Mouse (Mus musculus): ENCODE results near the gene Uvssa. TPM values are rescaled to one million over a fixed set of nuclear protein-coding genes. Genes with fewer than 3 reads are reported as not detected.

Uvssa gene
- polyA plus RNA-seq, 1 experiment from 2014 or later: 4.0 TPM

DNA sequence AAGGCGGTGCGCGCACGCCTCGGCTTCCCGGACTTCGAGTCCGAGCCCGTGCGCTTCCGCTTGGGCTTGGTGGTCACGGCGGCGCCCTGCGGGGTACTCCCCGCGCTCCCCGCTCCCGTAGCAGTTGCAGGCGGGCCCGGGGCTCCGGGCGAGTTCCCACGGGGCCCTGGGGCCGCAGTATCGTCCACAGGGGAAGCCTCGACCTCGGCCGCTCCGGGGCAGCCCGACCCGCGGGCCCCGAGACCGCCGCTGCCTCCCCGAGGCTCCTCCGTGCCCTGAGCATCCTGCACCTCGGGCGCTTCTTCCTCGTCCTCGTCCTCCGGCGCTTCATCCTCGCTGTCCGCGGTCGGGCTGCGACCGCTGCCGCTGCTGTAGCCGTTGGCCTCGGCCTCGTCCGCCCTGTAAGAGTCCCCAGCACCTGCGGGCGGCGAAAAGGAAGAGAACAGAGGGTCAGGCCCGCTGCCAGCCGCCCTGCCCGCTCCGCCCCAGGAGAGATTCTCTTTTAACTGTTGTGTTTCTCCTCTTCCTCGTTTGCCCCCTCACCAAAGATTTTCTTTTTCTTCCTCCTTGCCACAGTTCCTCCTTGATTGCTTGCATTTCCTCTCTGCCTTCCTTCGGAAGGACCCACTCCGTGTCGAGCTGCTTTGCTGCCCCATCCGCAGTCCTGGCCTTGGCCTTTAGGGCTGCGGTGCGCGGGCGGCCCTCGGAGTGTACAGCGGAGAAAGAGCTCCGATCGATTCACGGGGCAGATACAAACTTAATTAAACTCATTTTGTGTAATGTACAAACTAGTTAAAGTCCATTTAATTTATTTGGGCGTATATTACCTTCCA lies 53.0 kb downstream of the Uvssa start:
- no peak overlapping the region for H3K9ac ChIP-seq (ENCODE audit: low read depth, low read length)
- no peaks in the 10 kb centered on the region for H3K9me3 ChIP-seq (replicated peaks; ENCODE audit: control insufficient read depth, low read length)
- under 1% methylated on average over 76 of the region's 77 CpGs for WGBS (ENCODE audit: insufficient replicate concordance)
- no peaks in the 10 kb centered on the region for H3K36me3 ChIP-seq (ENCODE audit: control insufficient read depth, insufficient read depth, low read length)
- H3K27ac ChIP-seq (ENCODE audit: low read depth, low read length): no peak overlapping the region
- H3K27me3 ChIP-seq (ENCODE audit: control insufficient read depth, insufficient read depth, low read length): peaks cover 82% of the 10 kb centered on the region
- H3K4me3 ChIP-seq (ENCODE audit: low read depth, low read length): peak overlapping the region; percentile 39
- peaks cover 30% of the 10 kb centered on the region for H3K4me1 ChIP-seq (ENCODE audit: control insufficient read depth, insufficient read depth, low read length)
- peak overlapping the region; percentile 64 for H3K4me2 ChIP-seq
- ATAC-seq (replicated peaks; ENCODE audit: insufficient number of reproducible peaks, low FRiP score, low TSS enrichment): no peak

- 1% methylated on average over 39 of the region's 39 CpGs for WGBS (ENCODE audit: insufficient replicate concordance)
- ATAC-seq (replicated peaks; ENCODE audit: insufficient number of reproducible peaks, low FRiP score, low TSS enrichment): no peak
- peaks cover 30% of the 10 kb centered on the region for H3K4me1 ChIP-seq (ENCODE audit: control insufficient read depth, insufficient read depth, low read length)
- no peak overlapping the region for H3K27ac ChIP-seq (ENCODE audit: low read depth, low read length)
- no peak overlapping the region for H3K4me3 ChIP-seq (ENCODE audit: low read depth, low read length)
- no peaks in the 10 kb centered on the region for H3K36me3 ChIP-seq (ENCODE audit: control insufficient read depth, insufficient read depth, low read length)
- no peaks in the 10 kb centered on the region for H3K9me3 ChIP-seq (replicated peaks; ENCODE audit: control insufficient read depth, low read length)
- no peak overlapping the region for H3K4me2 ChIP-seq
- H3K27me3 ChIP-seq (ENCODE audit: control insufficient read depth, insufficient read depth, low read length): peaks cover 91% of the 10 kb centered on the region
- H3K9ac ChIP-seq (ENCODE audit: low read depth, low read length): no peak overlapping the region
These were observed 53.9 kb downstream of the Uvssa start for GRCm38 (mm10) chr5:33432057-33432935.

DNA sequence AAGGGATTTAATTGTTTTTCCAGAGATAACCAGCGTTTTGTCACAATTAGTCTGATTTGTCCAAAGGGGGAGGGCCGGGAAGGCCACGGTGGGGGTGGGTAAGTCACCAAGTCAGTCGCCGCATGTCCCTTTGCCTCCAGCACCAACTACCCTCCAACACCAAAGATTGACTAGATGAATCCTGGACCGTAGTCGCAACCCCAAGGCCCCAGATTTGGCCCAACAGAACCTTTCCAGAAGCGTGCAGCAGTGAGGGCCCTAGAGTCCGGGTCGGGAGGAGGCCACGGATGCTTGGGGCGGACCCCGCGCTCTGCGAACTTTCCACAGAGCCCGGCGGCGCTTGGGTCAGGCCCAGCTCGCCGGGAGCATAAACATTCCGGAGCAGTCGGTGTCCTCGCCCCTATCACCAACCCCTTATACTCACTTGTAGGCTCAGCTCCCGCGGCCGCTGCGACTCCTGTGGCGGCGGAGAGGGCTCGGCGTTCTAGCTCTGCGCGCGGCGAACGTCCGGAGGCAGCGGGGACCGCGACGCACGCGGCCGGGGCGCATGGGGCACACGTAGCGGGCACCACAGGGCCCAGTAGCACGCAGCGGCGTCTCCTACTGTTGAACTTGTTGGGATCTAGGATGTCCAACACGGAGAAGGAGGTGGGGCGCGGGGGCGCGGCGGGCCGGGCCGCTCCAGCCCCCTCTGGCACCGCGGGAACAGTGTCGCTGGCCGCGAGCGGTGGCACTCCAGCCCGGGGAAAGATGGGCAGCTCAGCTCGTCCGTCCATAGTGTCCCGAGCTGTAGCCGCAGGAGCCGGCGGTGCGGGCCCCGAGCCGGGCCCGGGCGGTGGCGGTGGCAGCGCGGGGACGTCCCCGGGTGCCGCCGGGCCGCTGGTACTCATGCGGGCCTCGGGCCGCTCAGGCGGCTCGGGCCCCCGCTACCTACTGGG lies 55.1 kb downstream of the Uvssa start, which contains the start of gene Nkx1-1:
Gene Nkx1-1, minus strand, starts transcription at position 776 of the 938 bp plus-strand sequence.
- H3K27me3 ChIP-seq (ENCODE audit: control insufficient read depth, insufficient read depth, low read length): peaks cover 98% of the 10 kb centered on the region
- H3K9me3 ChIP-seq (replicated peaks; ENCODE audit: control insufficient read depth, low read length): no peaks in the 10 kb centered on the region
- WGBS (ENCODE audit: insufficient replicate concordance): under 1% methylated on average over 54 of the region's 90 CpGs
- H3K27ac ChIP-seq (ENCODE audit: low read depth, low read length): no peak within 1 kb of the TSS
- ATAC-seq (replicated peaks; ENCODE audit: insufficient number of reproducible peaks, low FRiP score, low TSS enrichment): no peak
- H3K4me2 ChIP-seq: peak within 1 kb of the TSS; percentile 55
- H3K36me3 ChIP-seq (ENCODE audit: control insufficient read depth, insufficient read depth, low read length): no peaks in the 10 kb centered on the region
- peaks cover 30% of the 10 kb centered on the region for H3K4me1 ChIP-seq (ENCODE audit: control insufficient read depth, insufficient read depth, low read length)
- no peak within 1 kb of the TSS for H3K9ac ChIP-seq (ENCODE audit: low read depth, low read length)
- H3K4me3 ChIP-seq (ENCODE audit: low read depth, low read length): peak within 1 kb of the TSS; percentile 32

- no peak for ATAC-seq (replicated peaks; ENCODE audit: insufficient number of reproducible peaks, low FRiP score, low TSS enrichment)
- Histone ChIP-seq H3K9ac (ENCODE audit: low read depth, low read length) (no peak overlapping the region), H3K27ac (ENCODE audit: low read depth, low read length) (no peak overlapping the region), H3K9me3 (replicated peaks; ENCODE audit: control insufficient read depth, low read length) (no peaks in the 10 kb centered on the region), H3K27me3 (ENCODE audit: control insufficient read depth, insufficient read depth, low read length) (peaks cover 98% of the 10 kb centered on the region), H3K4me3 (ENCODE audit: low read depth, low read length) (peak overlapping the region; percentile 32), H3K4me1 (ENCODE audit: control insufficient read depth, insufficient read depth, low read length) (peaks cover 30% of the 10 kb centered on the region), H3K4me2 (peak overlapping the region; percentile 55), H3K36me3 (ENCODE audit: control insufficient read depth, insufficient read depth, low read length) (no peaks in the 10 kb centered on the region)
- under 1% methylated on average over 56 of the region's 60 CpGs for WGBS (ENCODE audit: insufficient replicate concordance)
These were observed 55.9 kb downstream of the Uvssa start for GRCm38 (mm10) chr5:33434141-33434780.

DNA sequence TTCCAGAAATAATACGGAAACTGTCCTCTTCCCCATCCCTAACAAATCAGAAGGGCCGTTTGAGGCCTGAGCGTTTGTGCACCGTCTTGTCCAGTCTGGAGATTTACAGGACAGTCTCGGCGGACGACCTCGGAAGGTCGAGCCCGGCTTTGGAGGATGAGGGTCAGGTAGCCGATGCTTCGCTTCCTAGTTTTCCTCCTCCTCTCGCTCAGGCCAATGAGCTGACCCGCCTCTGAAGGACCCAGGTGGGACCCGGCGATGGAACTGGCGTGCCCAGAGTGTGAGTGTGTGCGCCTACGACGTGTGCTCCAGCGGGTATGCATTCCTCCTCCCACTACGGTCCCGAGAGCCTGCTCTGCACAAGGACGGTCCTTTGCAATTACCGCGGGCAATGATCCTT lies 56.8 kb downstream of the Uvssa start:
- WGBS (ENCODE audit: insufficient replicate concordance): 5% methylated on average over 26 of the region's 26 CpGs

DNA sequence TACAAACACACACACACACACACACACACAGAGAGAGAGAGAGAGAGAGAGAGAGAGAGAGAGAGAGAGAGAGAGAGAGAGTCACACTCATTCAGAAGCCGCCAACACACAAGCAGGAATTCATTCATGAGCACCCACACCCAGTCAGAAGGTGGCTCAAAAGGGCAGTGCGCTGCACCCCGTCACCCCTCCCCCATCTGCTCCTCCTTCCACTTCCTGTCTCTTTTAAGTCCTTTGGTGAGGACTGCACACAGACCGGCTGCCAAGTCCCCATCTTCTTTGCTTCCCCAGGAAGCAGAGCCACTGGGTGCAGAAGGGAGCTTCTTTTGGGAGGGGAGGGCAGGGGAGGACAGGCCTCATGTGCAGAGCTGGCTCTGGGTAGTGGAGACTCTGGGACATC lies 57.6 kb downstream of the Uvssa start:
- Histone ChIP-seq H3K4me1 (ENCODE audit: control insufficient read depth, insufficient read depth, low read length) (peaks cover 22% of the 10 kb centered on the region), H3K4me2 (no peak overlapping the region), H3K9me3 (replicated peaks; ENCODE audit: control insufficient read depth, low read length) (no peaks in the 10 kb centered on the region), H3K27me3 (ENCODE audit: control insufficient read depth, insufficient read depth, low read length) (peaks cover 91% of the 10 kb centered on the region), H3K27ac (ENCODE audit: low read depth, low read length) (no peak overlapping the region), H3K4me3 (ENCODE audit: low read depth, low read length) (no peak overlapping the region), H3K9ac (ENCODE audit: low read depth, low read length) (no peak overlapping the region), H3K36me3 (ENCODE audit: control insufficient read depth, insufficient read depth, low read length) (no peaks in the 10 kb centered on the region)
- WGBS (ENCODE audit: insufficient replicate concordance): 0% methylated on average over 4 of the region's 4 CpGs
- ATAC-seq (replicated peaks; ENCODE audit: insufficient number of reproducible peaks, low FRiP score, low TSS enrichment): no peak

More for the DNA sequence above, 56.8 kb downstream of the Uvssa start:
- no peak for ATAC-seq (replicated peaks; ENCODE audit: insufficient number of reproducible peaks, low FRiP score, low TSS enrichment)
- Histone ChIP-seq H3K4me2 (no peak overlapping the region), H3K27me3 (ENCODE audit: control insufficient read depth, insufficient read depth, low read length) (peaks cover 95% of the 10 kb centered on the region), H3K36me3 (ENCODE audit: control insufficient read depth, insufficient read depth, low read length) (no peaks in the 10 kb centered on the region), H3K4me1 (ENCODE audit: control insufficient read depth, insufficient read depth, low read length) (peaks cover 30% of the 10 kb centered on the region), H3K27ac (ENCODE audit: low read depth, low read length) (no peak overlapping the region), H3K9ac (ENCODE audit: low read depth, low read length) (no peak overlapping the region), H3K9me3 (replicated peaks; ENCODE audit: control insufficient read depth, low read length) (no peaks in the 10 kb centered on the region), H3K4me3 (ENCODE audit: low read depth, low read length) (no peak overlapping the region)

DNA sequence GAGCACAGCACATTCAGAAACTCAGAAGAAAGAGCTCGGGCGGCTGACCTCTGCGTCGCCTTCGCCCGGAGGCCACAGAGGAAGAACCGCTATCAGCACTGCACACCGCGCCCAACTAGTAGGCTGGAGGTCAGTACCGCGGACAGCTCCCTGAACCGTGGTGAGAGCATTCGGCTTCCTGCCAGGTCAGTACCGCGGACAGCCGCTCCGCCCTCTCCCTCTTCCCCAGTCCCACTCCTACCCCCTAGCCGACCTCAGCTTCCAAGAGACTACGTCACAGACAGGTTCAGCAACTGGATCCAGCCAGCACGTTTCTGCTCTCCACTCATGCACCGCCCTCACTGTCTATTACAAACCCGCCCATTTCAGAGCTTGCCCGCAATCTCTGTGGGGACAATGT lies 59.9 kb downstream of the Uvssa start:
- Histone ChIP-seq H3K9ac (ENCODE audit: low read depth, low read length) (no peak overlapping the region), H3K9me3 (replicated peaks; ENCODE audit: control insufficient read depth, low read length) (no peaks in the 10 kb centered on the region), H3K4me1 (ENCODE audit: control insufficient read depth, insufficient read depth, low read length) (peaks cover 15% of the 10 kb centered on the region), H3K27me3 (ENCODE audit: control insufficient read depth, insufficient read depth, low read length) (peaks cover 89% of the 10 kb centered on the region), H3K4me2 (no peak overlapping the region), H3K27ac (ENCODE audit: low read depth, low read length) (no peak overlapping the region), H3K36me3 (ENCODE audit: control insufficient read depth, insufficient read depth, low read length) (no peaks in the 10 kb centered on the region), H3K4me3 (ENCODE audit: low read depth, low read length) (no peak overlapping the region)
- 2% methylated on average over 23 of the region's 23 CpGs for whole genome bisulfite sequencing (ENCODE audit: insufficient replicate concordance)
- peak; percentile 56; the same call in 1 of the 2 replicates for ATAC-seq (replicated peaks; ENCODE audit: insufficient number of reproducible peaks, low FRiP score, low TSS enrichment)
